Mouse (Mus musculus) urinary bladder, adult 18-20 months (tissue): ENCODE data around the gene Pex7.

Source experiments
- DNase-seq, 2 experiments: peaks; one replicate each; pipeline ENCODE4 v3.0.0; 2022; ENCODE audit warnings: low spot score in 2 of 2, mixed read lengths in 2 of 2

The Pex7 gene

DNA sequence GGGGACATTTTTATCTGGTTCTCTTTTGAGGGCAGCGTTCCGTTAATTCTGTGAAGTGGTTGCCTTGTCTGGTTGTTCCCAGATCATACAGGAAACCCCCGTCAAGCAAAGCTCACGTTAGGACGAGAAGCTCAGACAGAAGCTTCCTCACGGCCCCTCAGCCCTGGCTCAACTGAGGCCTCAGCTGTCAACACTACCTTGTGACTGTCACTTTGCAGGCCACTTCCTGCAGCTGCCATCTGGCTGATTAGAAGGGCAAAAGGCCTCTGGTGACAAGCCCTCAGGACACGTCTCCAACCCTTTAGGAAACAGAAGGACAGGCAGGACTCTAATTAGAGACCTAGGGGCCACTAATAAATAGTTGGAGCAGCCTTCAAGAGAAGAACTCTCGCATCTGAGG, 92.1 kb downstream of the Pex7 start:
- no peak for DNase-seq

DNA sequence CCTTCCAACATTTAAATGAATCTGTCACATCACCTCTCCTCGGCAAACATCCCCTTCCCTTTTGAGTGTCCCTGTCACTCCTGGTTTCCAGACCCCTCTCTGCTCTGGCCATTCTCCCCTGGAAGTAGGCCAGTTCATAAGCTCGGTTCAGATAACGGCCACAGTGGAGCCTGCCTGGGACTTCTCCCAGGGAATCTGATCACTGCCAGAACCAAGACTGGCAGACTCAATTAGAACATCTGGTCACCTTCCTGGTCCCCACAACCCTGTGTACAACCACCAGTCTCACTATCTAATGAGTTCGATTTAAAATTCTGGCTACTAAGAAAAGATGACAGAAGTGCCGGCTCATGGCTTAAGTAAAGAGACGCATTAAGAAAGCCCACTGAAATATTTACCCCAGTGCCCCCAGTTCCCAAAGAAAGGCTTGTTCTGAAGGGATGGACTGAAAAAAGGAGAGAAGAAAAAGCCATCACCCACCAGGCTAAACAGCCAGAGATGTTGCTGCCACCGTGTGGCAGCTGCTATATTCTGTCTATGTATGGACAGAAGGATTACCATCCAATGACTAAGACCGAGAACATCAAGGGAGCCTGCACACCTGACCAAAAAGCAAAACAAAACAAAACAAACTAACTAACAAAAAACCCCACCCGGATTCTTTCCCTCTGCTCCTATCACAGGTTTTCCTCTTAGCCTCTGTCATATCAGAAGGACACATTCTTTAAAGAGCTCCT, 95.9 kb downstream of the Pex7 start:
- DNase-seq, result no peak

DNA sequence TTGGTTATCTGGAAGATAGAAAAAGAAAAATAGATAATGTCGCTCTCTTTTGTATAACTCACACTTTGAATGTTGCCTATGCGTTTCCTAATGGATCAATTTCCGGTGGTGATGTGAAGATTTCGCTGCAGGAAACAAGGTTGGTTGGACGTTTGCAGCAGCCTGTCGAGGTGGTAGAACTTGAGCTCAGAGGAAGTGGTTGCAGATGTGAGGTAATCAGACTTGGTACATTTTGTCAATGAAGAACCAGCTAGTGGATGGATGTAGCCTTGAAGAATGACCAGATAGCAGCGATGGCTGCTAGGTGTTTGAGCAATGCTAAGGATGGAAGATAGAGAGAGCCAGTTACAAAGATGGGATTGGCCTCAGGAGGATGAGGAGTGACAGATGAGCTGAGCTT, 102.7 kb downstream of the Pex7 start:
- no peak for DNase-seq
